ENCODE assay signal across 8 mouse cellular contexts in genomic region chr6:92480941-92481689, GRCm38 (mm10).
A peak's percentile ranks its signal among the peaks of the same experiment; 100 is the strongest.
DNase-seq lines count a peak whose midpoint lies in the region; ATAC-seq lines count a peak whose summit lies in the region.

No protein-coding gene starts in this region.

- H3K9me3 ChIP-seq in embryonic facial prominence, embryonic 10.5 days: no peaks in the 10 kb centered on the region
- no peaks in the 10 kb centered on the region for H3K9me3 ChIP-seq in intestine, embryonic 16.5 days (ENCODE audit: control insufficient read depth, low read length)

- DNase-seq in adrenal gland, adult 8-10 months: peak; percentile 51
- peak; percentile 70 for DNase-seq in embryonic facial prominence, embryonic 10.5 days (ENCODE audit: low spot score)
- DNase-seq in left cerebral cortex, postnatal 10 days (ENCODE audit: extremely low spot score in 1 of 2, low spot score in 2 of 2): peak; percentile 71 to 74
- peak; percentile 82 for DNase-seq in mesoderm, embryonic 11.5 days (ENCODE audit: low read depth, low spot score)
- DNase-seq in right cerebral cortex, postnatal 4 days: peak; percentile 63

- H3K36me3 ChIP-seq in embryonic facial prominence, embryonic 10.5 days (replicated peaks): no peaks in the 10 kb centered on the region
- H3K36me3 ChIP-seq in intestine, embryonic 16.5 days (ENCODE audit: control insufficient read depth, insufficient read depth, low read length): no peaks in the 10 kb centered on the region

- intact Hi-C loops in left cerebral cortex, postnatal 10 days (cut with DNase I): no loop called here

- H3K4me1 ChIP-seq in embryonic facial prominence, embryonic 10.5 days: peaks cover 28% of the 10 kb centered on the region
- peaks cover 12% of the 10 kb centered on the region for H3K4me1 ChIP-seq in intestine, embryonic 16.5 days (ENCODE audit: control insufficient read depth, insufficient read depth, low read length)

- H3K4me3 ChIP-seq in embryonic facial prominence, embryonic 10.5 days: peak overlapping the region; percentile 68
- H3K4me3 ChIP-seq in intestine, embryonic 16.5 days (ENCODE audit: low read length): peak overlapping the region; percentile 48

- H3K27ac ChIP-seq in embryonic facial prominence, embryonic 10.5 days (replicated peaks): peak overlapping the region; percentile 72
- peak overlapping the region; percentile 89 for H3K27ac ChIP-seq in intestine, embryonic 16.5 days (ENCODE audit: low read length)

- no peaks in the 10 kb centered on the region for H3K27me3 ChIP-seq in embryonic facial prominence, embryonic 10.5 days (replicated peaks; ENCODE audit: low read depth, poor library complexity, severe bottlenecking)
- no peaks in the 10 kb centered on the region for H3K27me3 ChIP-seq in intestine, embryonic 16.5 days (replicated peaks; ENCODE audit: control insufficient read depth, insufficient read depth, low read length)

- H3K4me2 ChIP-seq in intestine, embryonic 16.5 days (ENCODE audit: low read depth, low read length): peak overlapping the region; percentile 62

- peak; percentile 30; the same call in 1 of the 2 replicates for ATAC-seq in granulocyte monocyte progenitor cell, adult 5-6 weeks (replicated peaks; ENCODE audit: poor library complexity, severe bottlenecking)
- ATAC-seq in intestine, embryonic 16.5 days: peak; percentile 69
- ATAC-seq in CD4-positive, CD25-positive, alpha-beta regulatory T cell, adult 4 months: no peak

- H3K9ac ChIP-seq in intestine, embryonic 16.5 days (ENCODE audit: low read depth, low read length): peak overlapping the region; percentile 62

- under 1% methylated on average over 21 of the region's 21 CpGs for WGBS in embryonic facial prominence, embryonic 10.5 days
- WGBS in intestine, embryonic 16.5 days: 3% methylated on average over 21 of the region's 21 CpGs
